Mouse (Mus musculus): Measurements from ENCODE around the gene Efhd2.

DNA sequence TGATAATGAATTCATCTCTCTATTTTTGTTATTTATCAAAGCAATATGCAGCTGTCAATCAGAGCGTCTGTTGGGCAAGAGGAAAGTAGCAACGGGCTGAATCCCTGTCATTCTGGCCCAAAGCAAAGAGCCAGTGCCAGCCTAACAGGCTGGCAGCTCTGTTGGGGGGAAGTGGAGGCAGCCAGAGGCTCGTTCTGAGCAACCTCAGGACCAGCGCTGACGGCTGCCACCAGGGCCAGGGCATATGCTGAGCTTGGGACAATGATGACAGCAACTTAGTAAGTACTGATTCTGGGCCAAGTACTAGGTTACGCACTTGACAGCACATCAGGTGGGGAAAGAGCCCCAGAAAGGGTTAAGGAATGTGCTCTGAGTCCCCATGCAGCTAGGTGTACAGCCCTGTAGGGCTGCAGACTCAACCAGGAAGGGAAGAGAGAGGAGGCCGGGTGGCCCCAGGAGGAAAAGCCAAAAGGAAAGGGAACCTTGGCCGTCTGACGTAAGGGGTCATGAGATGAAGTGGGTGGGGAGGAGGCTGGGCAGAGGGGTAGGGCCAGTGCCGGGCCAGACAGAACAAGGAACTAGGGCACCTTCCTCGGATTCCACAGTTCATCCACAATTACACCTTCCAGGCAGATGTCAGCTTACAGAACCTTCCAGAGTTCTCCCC is 3.9 kb downstream of the Efhd2 start:
- TF ChIP-seq CTCF (IDR thresholded peaks at IDR 0.05; ENCODE audit: low read depth, low read length) (no peak), POLR2A (IDR thresholded peaks at IDR 0.05; ENCODE audit: insufficient read depth, low read length) (no peak), EP300 (IDR thresholded peaks at IDR 0.05; ENCODE audit: insufficient read depth, low read depth, low read length) (no peak)

Data from ES-Bruce4 (cell line).